Comparison of ENCODE assay signal across 27 mouse cellular contexts in genomic region chr10:69318514-69318913, GRCm38 (mm10). TPM values are rescaled to one million over a fixed set of nuclear protein-coding genes. Genes with fewer than 3 reads are reported as not detected.
"Had no signal": no experiment of that assay in that cellular context is flagged by ENCODE, and none has a peak within 500 bp of the region (broad histone marks: within the 10 kb centered on the region; RNA-seq: fewer than 3 reads in every experiment).

No protein-coding gene starts in this region.

- H3K27ac ChIP-seq: gastrocnemius, adult 2 months; heart, embryonic 13.5 days; heart, embryonic 15.5 days; hindbrain, embryonic 13.5 days; hindbrain, embryonic 15.5 days; hindbrain, postnatal 0 days; kidney, embryonic 15.5 days; kidney, postnatal 0 days; limb, embryonic 13.5 days; limb, embryonic 15.5 days; liver, embryonic 12.5 days; liver, embryonic 14.5 days had no signal

- H3K36me3 ChIP-seq: heart, embryonic 13.5 days; heart, embryonic 15.5 days; hindbrain, embryonic 13.5 days; hindbrain, embryonic 15.5 days; kidney, embryonic 15.5 days; limb, embryonic 13.5 days; limb, embryonic 15.5 days; liver, embryonic 12.5 days had no signal

- DNase-seq: gastrocnemius, adult 2 months; gastrocnemius, postnatal 10 days; gastrocnemius, postnatal 25 days; heart, adult 18-20 months; heart, postnatal 14 days; heart, postnatal 36 days; kidney, adult 11 months; kidney, adult 2 months; kidney, adult 9 months; kidney, postnatal 14 days; kidney, postnatal 36 days; layer of hippocampus, adult 9-11 months; layer of hippocampus, postnatal 36 days; left cerebral cortex, postnatal 4 days had no signal

- H3K4me3 ChIP-seq: gastrocnemius, adult 2 months; heart, embryonic 13.5 days; heart, embryonic 15.5 days; hindbrain, embryonic 13.5 days; hindbrain, embryonic 15.5 days; kidney, embryonic 15.5 days; limb, embryonic 13.5 days; limb, embryonic 15.5 days; liver, embryonic 12.5 days had no signal

- H3K9ac ChIP-seq: heart, embryonic 13.5 days; heart, embryonic 15.5 days; hindbrain, embryonic 13.5 days; hindbrain, embryonic 15.5 days; kidney, embryonic 15.5 days; limb, embryonic 13.5 days; limb, embryonic 15.5 days; liver, embryonic 12.5 days; liver, embryonic 14.5 days had no signal

- H3K9me3 ChIP-seq: heart, embryonic 15.5 days; hindbrain, embryonic 13.5 days; hindbrain, embryonic 15.5 days; kidney, embryonic 15.5 days; limb, embryonic 13.5 days; limb, embryonic 15.5 days; liver, embryonic 12.5 days had no signal

- H3K27me3 ChIP-seq: heart, embryonic 13.5 days; heart, embryonic 15.5 days; hindbrain, embryonic 13.5 days; hindbrain, embryonic 15.5 days; kidney, embryonic 15.5 days; limb, embryonic 13.5 days; limb, embryonic 15.5 days; liver, embryonic 12.5 days had no signal

- ATAC-seq: hindbrain, postnatal 0 days; intestine, embryonic 16.5 days; liver, embryonic 12.5 days had no signal

- H3K4me1 ChIP-seq: heart, embryonic 13.5 days; heart, embryonic 15.5 days; hindbrain, embryonic 13.5 days; hindbrain, embryonic 15.5 days; liver, embryonic 12.5 days had no signal

RNA-seq across cellular contexts. Expression of gene Cdk1, which starts 34.2 kb away (rescaled TPM):
- total RNA-seq: gastrocnemius, adult 2 months; left cerebral cortex, adult 18-20 months had no signal
